Mouse (Mus musculus): ENCODE data around the gene Bcl2l11. TPM values are rescaled to one million over a fixed set of nuclear protein-coding genes. Genes with fewer than 3 reads are reported as not detected.

The Bcl2l11 gene
- polyA plus RNA-seq, 1 experiment from 2014 or later: 6.0 TPM

DNA sequence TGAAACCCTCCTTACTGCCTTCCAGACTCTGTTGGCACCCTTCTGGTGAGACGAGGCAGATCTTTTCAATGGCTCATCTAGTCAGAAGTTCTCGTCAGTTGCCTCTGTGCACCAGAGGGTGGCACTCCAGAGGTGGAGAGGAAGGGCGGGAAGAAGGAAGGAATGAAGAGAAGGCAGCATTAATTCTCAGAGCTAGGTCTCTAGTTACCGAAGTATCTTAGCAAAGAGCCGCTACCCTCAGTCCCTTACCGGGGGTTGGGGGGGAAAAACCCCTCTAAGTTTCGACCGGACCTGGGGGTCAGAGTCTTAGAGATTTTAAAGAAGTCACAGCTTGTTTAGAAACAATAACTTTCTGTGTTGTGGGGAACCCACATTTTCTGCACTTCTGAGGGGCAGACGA, 3.3 kb upstream of the Bcl2l11 start:
- Histone ChIP-seq H3K4me3 (ENCODE audit: low read depth, low read length) (0 out of 2 replicates have a peak overlapping the region, but pooled peaks have one; percentile 11), H3K27me3 (ENCODE audit: control insufficient read depth, insufficient read depth, low read depth, low read length) (peaks cover 45% of the 10 kb centered on the region), H3K9ac (ENCODE audit: low read depth, low read length) (no peak overlapping the region), H3K4me2 (ENCODE audit: low read depth, low read length) (peak overlapping the region; percentile 92), H3K27ac (ENCODE audit: low read length) (no peak overlapping the region), H3K36me3 (ENCODE audit: control insufficient read depth, insufficient read depth) (no peaks in the 10 kb centered on the region), H3K4me1 (ENCODE audit: control insufficient read depth, low read depth, low read length) (peaks cover 20% of the 10 kb centered on the region), H3K9me3 (replicated peaks; ENCODE audit: control insufficient read depth, low read length) (no peaks in the 10 kb centered on the region)
- WGBS (ENCODE audit: insufficient replicate concordance): 2% methylated on average over 9 of the region's 9 CpGs
- ATAC-seq (ENCODE audit: low read depth): no peak

DNA sequence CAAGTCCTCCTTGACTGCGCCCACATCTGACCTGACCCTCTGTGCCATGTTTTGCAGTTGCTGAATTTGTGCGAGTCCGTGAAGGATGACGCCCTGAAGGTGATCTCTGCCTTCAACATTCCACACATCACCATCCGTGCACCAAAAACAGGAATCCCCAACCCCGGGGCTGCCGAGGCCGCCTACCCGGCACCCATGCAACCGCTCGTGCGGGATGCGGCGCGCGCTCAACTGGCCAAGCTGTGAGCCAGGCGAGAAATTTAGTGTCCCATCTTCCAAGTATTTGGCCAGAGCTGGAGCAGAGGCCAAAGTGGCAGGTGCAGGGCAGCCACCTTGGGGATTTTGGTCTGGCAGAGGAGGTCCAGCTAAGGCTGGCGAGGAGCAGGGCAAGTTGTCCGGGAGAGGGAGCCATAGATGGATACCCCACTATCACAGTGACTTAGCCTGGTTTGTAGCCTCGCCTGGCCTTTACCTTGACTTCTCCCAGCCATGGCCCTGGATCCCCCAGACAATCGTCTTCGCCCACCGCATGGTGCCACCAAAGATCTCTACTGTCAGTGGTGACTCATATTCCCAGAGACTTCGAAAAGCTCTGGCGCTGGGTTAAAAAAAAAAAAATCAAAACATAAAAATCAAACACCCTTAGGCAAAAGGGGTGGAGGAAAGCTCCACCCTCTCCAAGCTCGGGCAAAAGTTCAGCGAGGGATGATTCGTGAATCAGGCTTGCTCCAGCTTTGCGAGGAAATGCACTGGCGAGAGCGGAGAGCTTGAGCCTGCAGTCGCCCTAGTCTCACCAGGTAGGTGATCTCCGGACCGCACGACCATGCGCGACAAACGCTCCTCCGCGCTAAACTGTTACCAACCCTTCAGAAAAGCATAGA, 2.7 kb upstream of the Bcl2l11 start:
- peaks cover 22% of the 10 kb centered on the region for H3K4me1 ChIP-seq (ENCODE audit: control insufficient read depth, low read depth, low read length)
- H3K27ac ChIP-seq (ENCODE audit: low read length): no peak overlapping the region
- no peak overlapping the region for H3K9ac ChIP-seq (ENCODE audit: low read depth, low read length)
- 1% methylated on average over 40 of the region's 40 CpGs for WGBS (ENCODE audit: insufficient replicate concordance)
- H3K36me3 ChIP-seq (ENCODE audit: control insufficient read depth, insufficient read depth): no peaks in the 10 kb centered on the region
- no peak for ATAC-seq (ENCODE audit: low read depth)
- H3K27me3 ChIP-seq (ENCODE audit: control insufficient read depth, insufficient read depth, low read depth, low read length): peaks cover 45% of the 10 kb centered on the region
- H3K4me2 ChIP-seq (ENCODE audit: low read depth, low read length): peak overlapping the region; percentile 92
- peak overlapping the region; percentile 88 for H3K4me3 ChIP-seq (ENCODE audit: low read depth, low read length)
- H3K9me3 ChIP-seq (replicated peaks; ENCODE audit: control insufficient read depth, low read length): no peaks in the 10 kb centered on the region

DNA sequence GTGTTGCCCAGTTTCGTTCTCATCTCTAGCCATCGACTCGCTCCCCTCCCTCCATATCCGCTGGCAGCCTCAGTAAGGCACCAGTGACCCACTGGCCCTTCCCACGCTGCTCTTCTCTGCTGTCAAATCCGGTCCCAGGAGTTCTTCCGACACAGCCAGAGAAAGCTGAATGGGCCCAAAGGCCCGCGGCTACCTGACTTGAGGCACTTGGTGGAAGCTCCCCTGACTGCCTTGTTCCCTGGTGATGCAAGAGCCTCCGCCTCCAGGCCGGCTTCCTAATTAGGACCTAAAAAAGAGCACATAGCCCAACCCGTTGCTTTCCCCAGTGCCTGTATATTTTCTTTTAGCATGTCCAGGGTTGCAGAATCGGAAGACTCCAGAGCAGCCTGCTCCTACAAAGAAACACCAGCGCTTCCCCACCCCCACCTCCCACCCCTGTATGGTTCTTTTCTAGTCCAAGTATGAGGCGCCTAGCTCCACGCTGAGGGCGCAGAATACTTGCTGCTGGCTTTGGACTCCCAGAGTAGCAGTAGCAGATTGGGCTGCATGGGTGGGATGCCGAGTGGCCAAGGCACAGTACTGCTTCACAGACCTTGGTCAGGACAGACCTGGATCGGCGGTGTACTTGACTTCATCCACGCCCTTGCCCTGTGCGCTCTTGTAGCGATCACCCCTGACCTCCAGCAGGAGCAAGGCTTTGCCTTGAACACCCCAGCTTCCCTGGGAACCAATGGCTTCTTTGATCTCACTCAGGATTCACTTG, 1.7 kb upstream of the Bcl2l11 start:
- peak overlapping the region; percentile 92 for H3K4me2 ChIP-seq (ENCODE audit: low read depth, low read length)
- peak overlapping the region; percentile 88 for H3K4me3 ChIP-seq (ENCODE audit: low read depth, low read length)
- 4% methylated on average over 23 of the region's 23 CpGs for WGBS (ENCODE audit: insufficient replicate concordance)
- H3K27ac ChIP-seq (ENCODE audit: low read length): no peak overlapping the region
- H3K9me3 ChIP-seq (replicated peaks; ENCODE audit: control insufficient read depth, low read length): no peaks in the 10 kb centered on the region
- peaks cover 3% of the 10 kb centered on the region; the same call in 1 of the 2 replicates for H3K36me3 ChIP-seq (ENCODE audit: control insufficient read depth, insufficient read depth)
- ATAC-seq (ENCODE audit: low read depth): no peak
- peaks cover 27% of the 10 kb centered on the region for H3K4me1 ChIP-seq (ENCODE audit: control insufficient read depth, low read depth, low read length)
- no peak overlapping the region for H3K9ac ChIP-seq (ENCODE audit: low read depth, low read length)
- peaks cover 47% of the 10 kb centered on the region for H3K27me3 ChIP-seq (ENCODE audit: control insufficient read depth, insufficient read depth, low read depth, low read length)

DNA sequence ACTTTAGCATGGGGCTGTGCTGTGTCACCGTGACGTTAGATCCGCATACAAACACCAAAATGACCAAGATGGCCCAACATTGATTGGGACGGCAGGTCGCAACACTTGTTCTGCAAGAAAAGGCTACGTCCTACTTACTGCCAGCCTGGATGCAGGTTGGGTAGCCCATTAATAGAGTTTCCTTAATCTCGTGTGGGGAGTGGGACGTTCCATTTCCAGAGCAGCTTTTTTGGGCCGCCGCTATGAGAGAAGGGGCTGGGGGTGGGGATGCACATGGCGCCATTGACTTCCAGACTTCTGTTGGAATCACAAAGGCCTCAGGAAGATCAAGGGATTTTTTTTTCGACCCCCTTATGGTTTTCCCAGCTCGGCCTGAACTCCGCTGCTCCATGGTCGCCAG, 1.1 kb upstream of the Bcl2l11 start:
- Histone ChIP-seq H3K4me1 (ENCODE audit: control insufficient read depth, low read depth, low read length) (peaks cover 27% of the 10 kb centered on the region), H3K4me3 (ENCODE audit: low read depth, low read length) (peak overlapping the region; percentile 88)

DNA sequence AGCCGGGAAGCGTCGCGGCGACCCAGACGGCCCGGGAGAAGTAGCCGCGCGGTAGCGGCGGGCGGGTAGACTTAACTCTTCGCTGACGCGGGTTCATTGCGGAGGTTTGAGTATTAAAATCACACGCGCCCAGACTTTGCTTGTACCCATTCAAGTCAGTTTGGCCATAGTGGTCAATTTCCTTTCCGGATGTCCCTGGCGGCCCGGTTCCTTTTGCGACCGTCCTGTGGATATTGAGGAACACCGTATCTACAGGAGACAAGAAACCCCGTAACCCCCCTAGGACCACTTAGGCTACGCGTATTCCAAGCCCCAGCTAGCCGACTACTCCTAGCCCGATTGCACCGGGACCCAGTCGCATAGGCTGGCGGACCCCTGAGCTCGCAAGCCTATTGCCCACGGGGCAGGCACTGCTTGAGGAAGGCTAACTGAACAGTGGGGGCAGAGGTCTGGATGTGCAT, 783 bp downstream of the Bcl2l11 start:
- Histone ChIP-seq H3K27me3 (ENCODE audit: control insufficient read depth, insufficient read depth, low read depth, low read length) (peaks cover 44% of the 10 kb centered on the region), H3K9me3 (replicated peaks; ENCODE audit: control insufficient read depth, low read length) (no peaks in the 10 kb centered on the region), H3K36me3 (ENCODE audit: control insufficient read depth, insufficient read depth) (peaks cover 10% of the 10 kb centered on the region), H3K4me1 (ENCODE audit: control insufficient read depth, low read depth, low read length) (peaks cover 27% of the 10 kb centered on the region), H3K27ac (ENCODE audit: low read length) (peak overlapping the region; percentile 86), H3K9ac (ENCODE audit: low read depth, low read length) (peak overlapping the region; percentile 70), H3K4me3 (ENCODE audit: low read depth, low read length) (peak overlapping the region; percentile 88), H3K4me2 (ENCODE audit: low read depth, low read length) (peak overlapping the region; percentile 92)
- WGBS (ENCODE audit: insufficient replicate concordance): 0% methylated on average over 35 of the region's 35 CpGs
- no peak for ATAC-seq (ENCODE audit: low read depth)

More for the DNA sequence above, 1.1 kb upstream of the Bcl2l11 start:
- Histone ChIP-seq H3K36me3 (ENCODE audit: control insufficient read depth, insufficient read depth) (peaks cover 3% of the 10 kb centered on the region), H3K27me3 (ENCODE audit: control insufficient read depth, insufficient read depth, low read depth, low read length) (peaks cover 47% of the 10 kb centered on the region), H3K9ac (ENCODE audit: low read depth, low read length) (no peak overlapping the region), H3K27ac (ENCODE audit: low read length) (no peak overlapping the region), H3K9me3 (replicated peaks; ENCODE audit: control insufficient read depth, low read length) (no peaks in the 10 kb centered on the region), H3K4me2 (ENCODE audit: low read depth, low read length) (peak overlapping the region; percentile 92)
- ATAC-seq (ENCODE audit: low read depth): no peak
- WGBS (ENCODE audit: insufficient replicate concordance): 6% methylated on average over 15 of the region's 15 CpGs

DNA sequence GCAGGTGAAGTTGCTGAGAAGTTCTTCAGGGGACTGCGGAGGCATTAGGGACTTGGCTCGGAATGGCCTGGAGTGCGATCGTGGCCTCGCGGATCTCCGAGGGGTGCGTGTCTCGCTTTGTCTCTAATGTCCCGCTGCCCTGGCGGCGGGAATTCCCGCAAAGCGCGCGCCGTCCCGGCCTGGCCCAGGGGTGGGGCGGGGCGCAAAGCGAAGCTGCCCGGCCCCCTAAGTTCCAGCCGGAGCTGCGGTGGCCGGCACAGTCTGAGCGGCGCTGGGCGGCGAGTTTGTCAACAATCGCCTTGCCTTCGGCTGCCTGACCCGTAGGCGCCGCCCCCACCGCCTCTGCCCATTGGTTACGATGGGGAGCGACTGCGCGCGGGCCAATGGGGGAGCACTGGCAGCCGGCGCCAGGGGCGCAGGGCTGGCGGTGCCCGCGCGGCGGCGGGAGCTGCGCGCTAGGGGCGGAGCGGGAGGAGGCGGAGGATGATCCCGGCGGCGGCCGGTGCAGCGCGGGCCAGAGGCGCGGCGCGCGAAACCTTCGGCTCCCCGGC, 1.4 kb downstream of the Bcl2l11 start:
- peaks cover 27% of the 10 kb centered on the region for H3K4me1 ChIP-seq (ENCODE audit: control insufficient read depth, low read depth, low read length)
- H3K9me3 ChIP-seq (replicated peaks; ENCODE audit: control insufficient read depth, low read length): no peaks in the 10 kb centered on the region
- peak; percentile 87 for ATAC-seq (ENCODE audit: low read depth)

DNA sequence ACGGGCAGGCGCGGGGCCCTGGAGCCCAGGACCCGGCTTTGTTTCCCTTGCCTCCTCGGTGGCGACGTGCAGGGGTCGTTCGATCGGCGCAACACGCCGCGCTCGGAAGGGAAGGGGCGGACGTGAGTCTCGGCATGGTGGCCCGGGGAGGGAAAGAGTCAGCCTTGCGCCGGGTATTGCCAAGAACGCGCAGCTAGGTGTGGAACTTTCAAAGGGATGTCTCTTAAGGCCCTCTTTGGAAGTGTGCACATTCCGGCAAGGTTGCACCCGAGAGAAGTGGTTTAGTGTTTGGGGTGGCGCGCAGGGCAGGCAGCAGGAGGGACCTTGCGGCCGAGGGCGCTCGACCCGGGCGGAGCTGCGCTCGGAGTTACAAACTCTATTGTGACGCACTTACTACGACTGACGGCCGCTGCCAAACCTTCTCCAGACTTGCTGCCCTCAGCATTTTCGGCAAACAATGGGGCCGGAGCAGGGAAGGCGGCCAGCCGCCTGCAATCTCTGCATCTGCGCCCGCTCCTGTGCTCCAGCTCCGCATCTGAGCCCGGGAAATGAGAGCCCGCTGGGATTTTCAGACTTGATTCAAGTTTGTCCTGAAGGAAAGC, 2.0 kb downstream of the Bcl2l11 start:
- peak overlapping the region; percentile 74 for H3K27ac ChIP-seq (ENCODE audit: low read length)
- peak; percentile 10; the same call in 1 of the 2 replicates for ATAC-seq (ENCODE audit: low read depth)
- H3K9me3 ChIP-seq (replicated peaks; ENCODE audit: control insufficient read depth, low read length): no peaks in the 10 kb centered on the region
- H3K36me3 ChIP-seq (ENCODE audit: control insufficient read depth, insufficient read depth): peaks cover 10% of the 10 kb centered on the region
- H3K4me3 ChIP-seq (ENCODE audit: low read depth, low read length): peak overlapping the region; percentile 88
- WGBS (ENCODE audit: insufficient replicate concordance): under 1% methylated on average over 48 of the region's 48 CpGs
- H3K27me3 ChIP-seq (ENCODE audit: control insufficient read depth, insufficient read depth, low read depth, low read length): peaks cover 34% of the 10 kb centered on the region
- peaks cover 27% of the 10 kb centered on the region for H3K4me1 ChIP-seq (ENCODE audit: control insufficient read depth, low read depth, low read length)
- H3K9ac ChIP-seq (ENCODE audit: low read depth, low read length): peak overlapping the region; percentile 71
- H3K4me2 ChIP-seq (ENCODE audit: low read depth, low read length): peak overlapping the region; percentile 92

More for the DNA sequence above, 1.4 kb downstream of the Bcl2l11 start:
- WGBS (ENCODE audit: insufficient replicate concordance): under 1% methylated on average over 66 of the region's 67 CpGs
- Histone ChIP-seq H3K36me3 (ENCODE audit: control insufficient read depth, insufficient read depth) (peaks cover 10% of the 10 kb centered on the region), H3K4me3 (ENCODE audit: low read depth, low read length) (peak overlapping the region; percentile 88), H3K4me2 (ENCODE audit: low read depth, low read length) (peak overlapping the region; percentile 92), H3K27me3 (ENCODE audit: control insufficient read depth, insufficient read depth, low read depth, low read length) (peaks cover 40% of the 10 kb centered on the region), H3K27ac (ENCODE audit: low read length) (peak overlapping the region; percentile 58; the same call in 1 of the 2 replicates), H3K9ac (ENCODE audit: low read depth, low read length) (peak overlapping the region; percentile 71)

GRCm38 (mm10) chr2:128128532-128128931, 2.7 kb downstream of the Bcl2l11 start:
- Histone ChIP-seq H3K4me3 (ENCODE audit: low read depth, low read length) (no peak overlapping the region; the same call in 1 of the 2 replicates), H3K9ac (ENCODE audit: low read depth, low read length) (no peak overlapping the region; the same call in 1 of the 2 replicates), H3K4me1 (ENCODE audit: control insufficient read depth, low read depth, low read length) (peaks cover 21% of the 10 kb centered on the region), H3K27me3 (ENCODE audit: control insufficient read depth, insufficient read depth, low read depth, low read length) (peaks cover 27% of the 10 kb centered on the region), H3K27ac (ENCODE audit: low read length) (no peak overlapping the region), H3K9me3 (replicated peaks; ENCODE audit: control insufficient read depth, low read length) (no peaks in the 10 kb centered on the region), H3K4me2 (ENCODE audit: low read depth, low read length) (peak overlapping the region; percentile 92), H3K36me3 (ENCODE audit: control insufficient read depth, insufficient read depth) (peaks cover 10% of the 10 kb centered on the region)
- WGBS (ENCODE audit: insufficient replicate concordance): 70% methylated on average over 10 of the region's 10 CpGs
- ATAC-seq (ENCODE audit: low read depth): no peak

Measured in liver, embryonic 16.5 days (tissue).